Mouse (Mus musculus): ENCODE results near the gene Slc5a10. TPM values are rescaled to one million over a fixed set of nuclear protein-coding genes. Genes with fewer than 3 reads are reported as not detected.

Gene Slc5a10
- total and polyA plus RNA-seq, 2 experiments from 2014 or later: 0.10 to 0.16 TPM

DNA sequence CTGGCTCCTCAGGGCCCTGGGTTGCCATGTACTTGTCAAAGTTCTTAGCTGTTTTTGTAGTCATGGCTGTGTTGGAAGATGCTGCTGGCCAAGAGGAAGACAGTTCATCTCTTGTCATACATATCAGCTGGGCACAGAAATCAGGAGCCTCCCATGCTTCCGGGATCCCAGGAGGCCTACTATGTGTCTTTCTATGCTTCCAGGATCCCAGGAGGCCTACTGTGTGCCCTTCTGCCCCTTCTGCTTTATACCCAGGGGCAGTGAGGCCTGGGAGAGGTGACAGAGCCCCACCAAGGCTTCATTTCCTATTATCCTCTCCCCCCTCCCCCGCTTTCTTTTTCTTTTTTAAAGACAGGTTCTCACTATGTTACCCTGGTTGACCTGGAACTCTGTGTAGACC lies 15.0 kb downstream of the Slc5a10 start:
- Histone ChIP-seq H3K9me3 (ENCODE audit: low read length) (no peaks in the 10 kb centered on the region), H3K27ac (ENCODE audit: low read depth, low read length) (no peak overlapping the region), H3K27me3 (ENCODE audit: insufficient read depth, low read length) (no peaks in the 10 kb centered on the region), H3K4me3 (ENCODE audit: low read depth, low read length) (no peak overlapping the region), H3K4me1 (ENCODE audit: insufficient read depth) (no peaks in the 10 kb centered on the region), H3K9ac (no peak overlapping the region), H3K36me3 (ENCODE audit: insufficient read depth) (no peaks in the 10 kb centered on the region), H3K4me2 (ENCODE audit: low read depth) (no peak overlapping the region)
- WGBS: 98% methylated on average over 2 of the region's 2 CpGs
- no peak for DNase-seq
- TF ChIP-seq CTCF (IDR thresholded peaks at IDR 0.05; ENCODE audit: low read depth): no peak
- no peak for ATAC-seq

DNA sequence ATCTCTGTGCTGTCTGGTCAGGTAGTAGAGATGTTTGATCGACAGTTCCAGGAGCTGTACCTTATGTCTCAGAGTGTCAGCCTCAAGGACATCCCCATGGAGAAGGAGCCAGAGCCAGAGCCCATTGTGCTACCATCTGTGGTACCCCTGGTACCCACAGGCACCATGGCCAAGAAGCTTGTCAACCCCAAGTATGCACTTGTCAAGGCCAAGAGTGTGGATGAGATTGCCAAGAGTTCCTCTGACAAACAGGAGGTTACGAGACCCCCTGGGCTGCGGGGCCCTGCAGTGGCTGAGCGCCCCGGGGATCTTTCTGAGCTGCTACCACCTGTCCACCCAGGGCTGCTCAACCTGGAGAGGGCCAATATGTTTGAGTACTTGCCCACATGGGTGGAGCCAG lies 18.1 kb downstream of the Slc5a10 start:
- H3K4me3 ChIP-seq (ENCODE audit: low read depth, low read length): no peak overlapping the region
- no peak overlapping the region for H3K27ac ChIP-seq (ENCODE audit: low read depth, low read length)
- no peak overlapping the region for H3K9ac ChIP-seq
- H3K36me3 ChIP-seq (ENCODE audit: insufficient read depth): no peaks in the 10 kb centered on the region
- ATAC-seq (no peak), DNase-seq (no peak)
- H3K4me2 ChIP-seq (ENCODE audit: low read depth): no peak overlapping the region
- 86% methylated on average over 5 of the region's 5 CpGs for WGBS
- H3K27me3 ChIP-seq (ENCODE audit: insufficient read depth, low read length): no peaks in the 10 kb centered on the region
- H3K4me1 ChIP-seq (ENCODE audit: insufficient read depth): no peaks in the 10 kb centered on the region
- no peak for TF ChIP-seq CTCF (IDR thresholded peaks at IDR 0.05; ENCODE audit: low read depth)
- H3K9me3 ChIP-seq (ENCODE audit: low read length): no peaks in the 10 kb centered on the region

DNA sequence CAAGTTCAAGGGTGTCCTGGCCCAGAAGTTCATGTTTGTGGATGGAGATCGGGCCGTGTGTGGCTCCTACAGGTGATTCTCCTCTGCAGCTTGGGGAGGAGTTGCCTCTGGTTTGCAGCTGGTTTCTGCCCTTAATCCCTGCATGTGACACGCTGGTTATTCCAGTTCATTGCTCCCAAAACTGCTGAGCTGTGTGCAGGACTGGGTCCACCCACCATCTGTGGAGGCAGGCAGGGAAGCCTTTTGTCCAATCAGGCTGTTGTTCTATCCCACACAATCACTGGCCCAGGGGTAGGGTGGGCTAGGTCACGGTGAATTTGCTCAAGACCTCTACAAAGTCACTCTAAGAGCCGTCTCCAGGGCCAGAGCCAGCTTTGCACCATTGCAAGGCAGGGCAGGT lies 18.9 kb downstream of the Slc5a10 start:
- H3K27ac ChIP-seq (ENCODE audit: low read depth, low read length): no peak overlapping the region
- H3K4me3 ChIP-seq (ENCODE audit: low read depth, low read length): no peak overlapping the region
- no peak for DNase-seq
- no peaks in the 10 kb centered on the region for H3K27me3 ChIP-seq (ENCODE audit: insufficient read depth, low read length)
- ATAC-seq: no peak
- no peaks in the 10 kb centered on the region for H3K4me1 ChIP-seq (ENCODE audit: insufficient read depth)
- WGBS: 43% methylated on average over 5 of the region's 5 CpGs
- no peaks in the 10 kb centered on the region for H3K36me3 ChIP-seq (ENCODE audit: insufficient read depth)
- no peak overlapping the region for H3K9ac ChIP-seq
- TF ChIP-seq CTCF (IDR thresholded peaks at IDR 0.05; ENCODE audit: low read depth): no peak
- no peak overlapping the region for H3K4me2 ChIP-seq (ENCODE audit: low read depth)
- no peaks in the 10 kb centered on the region for H3K9me3 ChIP-seq (ENCODE audit: low read length)

GRCm38 (mm10) chr11:61699933-61700332 lies 20.7 kb downstream of the Slc5a10 start:
- H3K9ac ChIP-seq: no peak overlapping the region
- ATAC-seq (no peak), DNase-seq (no peak)
- no peaks in the 10 kb centered on the region for H3K27me3 ChIP-seq (ENCODE audit: insufficient read depth, low read length)
- H3K36me3 ChIP-seq (ENCODE audit: insufficient read depth): no peaks in the 10 kb centered on the region
- H3K4me1 ChIP-seq (ENCODE audit: insufficient read depth): no peaks in the 10 kb centered on the region
- H3K27ac ChIP-seq (ENCODE audit: low read depth, low read length): no peak overlapping the region
- WGBS: 39% methylated on average over 4 of the region's 4 CpGs
- TF ChIP-seq CTCF (IDR thresholded peaks at IDR 0.05; ENCODE audit: low read depth): no peak
- no peaks in the 10 kb centered on the region for H3K9me3 ChIP-seq (ENCODE audit: low read length)
- no peak overlapping the region for H3K4me2 ChIP-seq (ENCODE audit: low read depth)
- H3K4me3 ChIP-seq (ENCODE audit: low read depth, low read length): no peak overlapping the region

GRCm38 (mm10) chr11:61699460-61699859 lies 21.2 kb downstream of the Slc5a10 start:
- no peaks in the 10 kb centered on the region for H3K36me3 ChIP-seq (ENCODE audit: insufficient read depth)
- DNase-seq: no peak
- H3K4me2 ChIP-seq (ENCODE audit: low read depth): no peak overlapping the region
- no peak overlapping the region for H3K9ac ChIP-seq
- no peak for ATAC-seq
- TF ChIP-seq CTCF (IDR thresholded peaks at IDR 0.05; ENCODE audit: low read depth): no peak
- H3K4me1 ChIP-seq (ENCODE audit: insufficient read depth): no peaks in the 10 kb centered on the region
- H3K9me3 ChIP-seq (ENCODE audit: low read length): no peaks in the 10 kb centered on the region
- no peak overlapping the region for H3K27ac ChIP-seq (ENCODE audit: low read depth, low read length)
- WGBS: 82% methylated on average over 5 of the region's 5 CpGs
- no peaks in the 10 kb centered on the region for H3K27me3 ChIP-seq (ENCODE audit: insufficient read depth, low read length)
- no peak overlapping the region for H3K4me3 ChIP-seq (ENCODE audit: low read depth, low read length)

GRCm38 (mm10) chr11:61698852-61699251 lies 21.8 kb downstream of the Slc5a10 start:
- no peaks in the 10 kb centered on the region for H3K27me3 ChIP-seq (ENCODE audit: insufficient read depth, low read length)
- no peak for TF ChIP-seq CTCF (IDR thresholded peaks at IDR 0.05; ENCODE audit: low read depth)
- no peak overlapping the region for H3K9ac ChIP-seq
- no peaks in the 10 kb centered on the region for H3K9me3 ChIP-seq (ENCODE audit: low read length)
- no peak overlapping the region for H3K4me3 ChIP-seq (ENCODE audit: low read depth, low read length)
- H3K4me2 ChIP-seq (ENCODE audit: low read depth): no peak overlapping the region
- H3K4me1 ChIP-seq (ENCODE audit: insufficient read depth): no peaks in the 10 kb centered on the region
- DNase-seq (no peak), ATAC-seq (no peak)
- H3K36me3 ChIP-seq (ENCODE audit: insufficient read depth): no peaks in the 10 kb centered on the region
- no peak overlapping the region for H3K27ac ChIP-seq (ENCODE audit: low read depth, low read length)

- no peak for ATAC-seq
- no peak for TF ChIP-seq CTCF (IDR thresholded peaks at IDR 0.05; ENCODE audit: low read depth)
- no peak for DNase-seq
These were observed 27.6 kb downstream of the Slc5a10 start for GRCm38 (mm10) chr11:61692996-61693395.

DNA sequence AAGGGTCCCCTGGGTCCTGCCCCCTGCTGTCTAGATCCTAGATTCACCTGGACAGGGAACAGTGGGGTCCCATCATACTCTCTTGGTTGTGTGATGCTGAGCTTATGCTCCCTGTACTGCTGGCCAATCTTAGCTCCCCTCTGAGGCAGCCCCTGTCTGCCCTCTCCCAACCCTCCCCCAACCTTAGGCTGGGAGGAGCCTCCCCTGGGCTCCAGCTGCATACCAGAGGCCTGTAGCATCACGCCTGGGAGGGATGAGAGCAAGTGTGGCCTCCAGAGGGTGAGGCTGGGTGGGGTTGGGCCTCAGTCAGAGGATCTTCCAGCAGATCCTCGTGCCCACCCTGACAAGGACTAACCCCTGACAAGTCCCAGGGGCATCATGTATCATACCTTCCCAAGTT lies 33.0 kb downstream of the Slc5a10 start:
- WGBS: 67% methylated on average over 2 of the region's 2 CpGs
- Histone ChIP-seq H3K36me3 (ENCODE audit: insufficient read depth) (no peaks in the 10 kb centered on the region), H3K27me3 (ENCODE audit: insufficient read depth, low read length) (peaks cover 25% of the 10 kb centered on the region), H3K4me3 (ENCODE audit: low read depth, low read length) (no peak overlapping the region), H3K27ac (ENCODE audit: low read depth, low read length) (no peak overlapping the region), H3K4me2 (ENCODE audit: low read depth) (no peak overlapping the region), H3K9me3 (ENCODE audit: low read length) (no peaks in the 10 kb centered on the region), H3K9ac (no peak overlapping the region), H3K4me1 (ENCODE audit: insufficient read depth) (no peaks in the 10 kb centered on the region)
- DNase-seq (no peak), ATAC-seq (no peak)
- TF ChIP-seq CTCF (IDR thresholded peaks at IDR 0.05; ENCODE audit: low read depth): no peak

More at GRCm38 (mm10) chr11:61692996-61693395, 27.6 kb downstream of the Slc5a10 start:
- H3K4me2 ChIP-seq (ENCODE audit: low read depth): no peak overlapping the region
- no peak overlapping the region for H3K9ac ChIP-seq
- H3K4me3 ChIP-seq (ENCODE audit: low read depth, low read length): no peak overlapping the region
- no peak overlapping the region for H3K27ac ChIP-seq (ENCODE audit: low read depth, low read length)
- H3K9me3 ChIP-seq (ENCODE audit: low read length): no peaks in the 10 kb centered on the region
- 80% methylated on average over 5 of the region's 5 CpGs for WGBS
- no peaks in the 10 kb centered on the region for H3K27me3 ChIP-seq (ENCODE audit: insufficient read depth, low read length)
- H3K36me3 ChIP-seq (ENCODE audit: insufficient read depth): no peaks in the 10 kb centered on the region
- H3K4me1 ChIP-seq (ENCODE audit: insufficient read depth): no peaks in the 10 kb centered on the region
